Mouse (Mus musculus): ENCODE measurements around the gene Was. TPM values are rescaled to one million over a fixed set of nuclear protein-coding genes. Genes with fewer than 3 reads are reported as not detected.

Gene Was
- polyA plus RNA-seq, 1 experiment from 2014 or later, result 0.28 TPM

Other genes with a start within 250 kb of the Was start
- gene Otud5, start 249.1 kb downstream of the Was start, polyA plus RNA-seq (2015; fragmentation: Nextera tagmentation; extraction: Ambion mirVana), result 34.2 and 41.2 TPM in 2 replicates
- gene Pim2, start 212.2 kb downstream of the Was start, polyA plus RNA-seq (2015; fragmentation: Nextera tagmentation; extraction: Ambion mirVana), result 25.7 and 27.0 TPM in 2 replicates
- 50.7 and 50.9 TPM in 2 replicates for gene Slc35a2, start 206.5 kb downstream of the Was start, polyA plus RNA-seq (2015; fragmentation: Nextera tagmentation; extraction: Ambion mirVana)
- 204 and 212 TPM in 2 replicates for gene Pqbp1, start 191.2 kb downstream of the Was start, polyA plus RNA-seq (2015; fragmentation: Nextera tagmentation; extraction: Ambion mirVana)
- gene Timm17b, start 191.1 kb downstream of the Was start, polyA plus RNA-seq (2015; fragmentation: Nextera tagmentation; extraction: Ambion mirVana), result 161 and 163 TPM in 2 replicates
- gene Gm10491, start 182.7 kb downstream of the Was start, polyA plus RNA-seq (2015; fragmentation: Nextera tagmentation; extraction: Ambion mirVana), result not detected in 2 replicates
- gene Gm10490, start 181.0 kb downstream of the Was start, polyA plus RNA-seq (2015; fragmentation: Nextera tagmentation; extraction: Ambion mirVana), result not detected in 2 replicates
- 303 and 325 TPM in 2 replicates for gene Pcsk1n, start 170.7 kb downstream of the Was start, polyA plus RNA-seq (2015; fragmentation: Nextera tagmentation; extraction: Ambion mirVana)
- 0.15 TPM in 1 of 2 replicates, not detected in the other for gene Eras, start 161.9 kb downstream of the Was start, polyA plus RNA-seq (2015; fragmentation: Nextera tagmentation; extraction: Ambion mirVana)
- gene Hdac6, start 142.6 kb downstream of the Was start, polyA plus RNA-seq (2015; fragmentation: Nextera tagmentation; extraction: Ambion mirVana), result 70.2 and 75.9 TPM in 2 replicates
- gene Gata1, start 112.4 kb downstream of the Was start, polyA plus RNA-seq (2015; fragmentation: Nextera tagmentation; extraction: Ambion mirVana), result 0.08 and 0.26 TPM in 2 replicates
- 0.25 and 0.49 TPM in 2 replicates for gene Glod5, start 72.0 kb downstream of the Was start, polyA plus RNA-seq (2015; fragmentation: Nextera tagmentation; extraction: Ambion mirVana)
- gene Suv39h1, start 15.7 kb downstream of the Was start, polyA plus RNA-seq (2015; fragmentation: Nextera tagmentation; extraction: Ambion mirVana), result 34.2 and 41.4 TPM in 2 replicates
- 65.0 and 65.9 TPM in 2 replicates for gene Wdr13, start 42.4 kb upstream of the Was start, polyA plus RNA-seq (2015; fragmentation: Nextera tagmentation; extraction: Ambion mirVana)
- 269 and 303 TPM in 2 replicates for gene Rbm3, start 55.4 kb upstream of the Was start, polyA plus RNA-seq (2015; fragmentation: Nextera tagmentation; extraction: Ambion mirVana)
- gene Tbc1d25, start 85.7 kb upstream of the Was start, polyA plus RNA-seq (2015; fragmentation: Nextera tagmentation; extraction: Ambion mirVana), result 23.2 and 23.3 TPM in 2 replicates
- gene Ebp, start 103.0 kb upstream of the Was start, polyA plus RNA-seq (2015; fragmentation: Nextera tagmentation; extraction: Ambion mirVana), result 34.8 and 36.6 TPM in 2 replicates
- gene Porcn, start 116.0 kb upstream of the Was start, polyA plus RNA-seq (2015; fragmentation: Nextera tagmentation; extraction: Ambion mirVana), result 50.7 and 55.4 TPM in 2 replicates
- 49.9 and 52.8 TPM in 2 replicates for gene Ftsj1, start 161.9 kb upstream of the Was start, polyA plus RNA-seq (2015; fragmentation: Nextera tagmentation; extraction: Ambion mirVana)
- 34.6 and 43.0 TPM in 2 replicates for gene Slc38a5, start 180.6 kb upstream of the Was start, polyA plus RNA-seq (2015; fragmentation: Nextera tagmentation; extraction: Ambion mirVana)
- gene Ssxb10, start 236.9 kb upstream of the Was start, polyA plus RNA-seq (2015; fragmentation: Nextera tagmentation; extraction: Ambion mirVana), result not detected in 2 replicates